Mouse (Mus musculus): Measurements from ENCODE around the gene Cel. TPM values are rescaled to one million over a fixed set of nuclear protein-coding genes. Genes with fewer than 3 reads are reported as not detected.
A peak's percentile ranks its signal among the peaks of the same experiment; 100 is the strongest.

Cel gene
- polyA plus RNA-seq, 1 experiment from 2014 or later = 0.34 TPM

DNA sequence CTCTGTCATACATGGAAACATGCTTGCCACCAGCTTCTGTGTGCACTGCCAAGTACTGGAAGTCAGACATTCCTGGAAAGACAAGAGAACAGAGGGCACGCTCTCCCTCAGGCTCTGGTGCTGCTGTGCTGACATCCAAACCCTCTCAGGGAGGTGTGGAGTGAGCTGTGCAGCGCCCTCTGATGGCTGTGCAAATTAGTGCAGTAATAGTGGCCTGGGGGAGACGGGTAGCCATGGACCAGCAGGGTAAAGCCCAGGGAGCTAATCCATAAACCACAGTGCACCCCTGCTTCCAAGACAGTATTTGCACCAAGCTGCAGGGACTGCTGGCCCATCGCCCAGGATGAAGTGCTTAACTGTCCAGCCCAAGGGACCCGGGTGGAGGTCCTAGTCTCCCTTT lies 14.8 kb upstream of the Cel start:
- Histone ChIP-seq H3K27me3 (no peaks in the 10 kb centered on the region), H3K9ac (no peak overlapping the region), H3K4me2 (no peak overlapping the region), H3K27ac (no peak overlapping the region), H3K4me1 (peaks cover 17% of the 10 kb centered on the region), H3K36me3 (peaks cover 78% of the 10 kb centered on the region), H3K9me3 (replicated peaks) (no peaks in the 10 kb centered on the region), H3K4me3 (replicated peaks) (no peak overlapping the region)
- ATAC-seq (replicated peaks; ENCODE audit: low FRiP score) = no peak
- WGBS = 79% methylated on average over 5 of the region's 5 CpGs

DNA sequence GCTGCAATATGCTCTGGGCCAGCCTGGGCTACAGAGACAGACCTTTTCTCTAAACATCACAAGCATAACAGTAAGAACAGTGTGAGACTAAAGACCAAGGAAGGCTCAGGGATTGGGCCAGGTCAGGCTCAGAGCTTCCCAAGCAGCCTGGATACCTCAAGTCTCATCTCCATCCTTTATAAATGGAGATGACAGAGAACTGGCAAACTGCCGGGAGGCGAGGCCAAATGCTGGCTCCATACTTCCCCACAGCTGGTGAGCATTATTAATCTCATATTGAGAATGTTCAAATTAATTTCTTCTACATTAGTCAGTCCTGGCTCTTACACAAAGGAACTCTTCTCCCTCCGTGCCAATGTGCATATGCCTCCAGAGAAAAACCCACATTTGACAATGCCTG lies 13.6 kb upstream of the Cel start:
- WGBS = 86% methylated on average over 3 of the region's 3 CpGs
- Histone ChIP-seq H3K27me3 (no peaks in the 10 kb centered on the region), H3K4me1 (peaks cover 11% of the 10 kb centered on the region), H3K9ac (no peak overlapping the region), H3K36me3 (peaks cover 90% of the 10 kb centered on the region), H3K4me3 (replicated peaks) (no peak overlapping the region), H3K27ac (no peak overlapping the region), H3K4me2 (no peak overlapping the region), H3K9me3 (replicated peaks) (no peaks in the 10 kb centered on the region)
- no peak for ATAC-seq (replicated peaks; ENCODE audit: low FRiP score)

DNA sequence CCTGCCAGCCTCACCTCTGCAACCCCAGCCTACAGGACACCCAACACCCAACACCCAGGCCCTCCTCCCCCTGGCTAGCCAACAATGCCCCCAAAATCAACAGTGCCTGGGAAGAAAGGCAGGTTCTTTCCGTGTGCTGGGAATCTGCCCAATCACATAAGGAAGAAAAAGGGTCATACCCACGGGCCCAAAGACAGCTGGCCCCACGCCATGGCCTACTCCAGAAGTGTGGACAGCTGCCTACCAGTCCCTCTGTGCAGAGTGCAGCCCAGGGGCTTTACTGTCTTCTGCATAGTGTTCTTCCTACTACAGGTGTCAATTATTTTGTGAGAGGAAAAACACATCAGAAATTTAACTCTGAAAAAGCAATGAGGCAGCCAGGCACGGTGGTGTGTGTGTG lies 12.1 kb upstream of the Cel start:
- Histone ChIP-seq H3K27me3 (no peaks in the 10 kb centered on the region), H3K4me2 (no peak overlapping the region), H3K36me3 (peaks cover 96% of the 10 kb centered on the region), H3K4me3 (replicated peaks) (no peak overlapping the region), H3K27ac (no peak overlapping the region), H3K4me1 (no peaks in the 10 kb centered on the region), H3K9me3 (replicated peaks) (no peaks in the 10 kb centered on the region), H3K9ac (no peak overlapping the region)
- ATAC-seq (replicated peaks; ENCODE audit: low FRiP score) = no peak
- 86% methylated on average over 4 of the region's 4 CpGs for WGBS

- no peak overlapping the region for H3K4me2 ChIP-seq
- no peak overlapping the region for H3K27ac ChIP-seq
- H3K4me1 ChIP-seq = no peaks in the 10 kb centered on the region
- H3K27me3 ChIP-seq = no peaks in the 10 kb centered on the region
- H3K4me3 ChIP-seq (replicated peaks) = no peak overlapping the region
- H3K36me3 ChIP-seq = peaks cover 96% of the 10 kb centered on the region
- 75% methylated on average over 3 of the region's 3 CpGs for WGBS
- H3K9me3 ChIP-seq (replicated peaks) = no peaks in the 10 kb centered on the region
- ATAC-seq (replicated peaks; ENCODE audit: low FRiP score) = no peak
- no peak overlapping the region for H3K9ac ChIP-seq
Measured at GRCm38 (mm10) chr2:28569903-28570302, 6.7 kb upstream of the Cel start.

DNA sequence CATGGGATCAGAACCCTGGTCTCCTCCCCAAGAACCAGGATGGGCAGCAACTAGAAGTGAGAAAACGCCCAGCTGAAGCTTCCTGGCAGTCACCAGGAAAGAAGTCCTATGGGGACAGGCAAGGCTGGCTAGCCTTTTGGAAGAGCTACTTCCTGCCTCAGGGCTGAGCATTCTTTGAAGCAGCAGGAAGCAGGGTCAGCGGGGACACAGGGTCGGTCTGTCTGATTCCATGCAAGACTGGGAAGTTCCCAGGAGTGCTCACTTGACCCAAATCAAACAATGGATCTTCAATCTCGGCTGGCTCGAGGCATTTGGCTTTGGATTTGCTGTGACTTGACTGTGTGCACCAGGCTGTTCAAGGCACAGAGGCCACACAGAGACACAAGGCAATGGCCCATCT lies 3.3 kb upstream of the Cel start:
- Histone ChIP-seq H3K27me3 (no peaks in the 10 kb centered on the region), H3K9me3 (replicated peaks) (no peaks in the 10 kb centered on the region), H3K4me2 (no peak overlapping the region), H3K27ac (no peak overlapping the region), H3K4me1 (no peaks in the 10 kb centered on the region; the same call in 1 of the 2 replicates), H3K4me3 (replicated peaks) (no peak overlapping the region), H3K36me3 (peaks cover 65% of the 10 kb centered on the region), H3K9ac (no peak overlapping the region)
- 55% methylated on average over 5 of the region's 5 CpGs for WGBS
- no peak for ATAC-seq (replicated peaks; ENCODE audit: low FRiP score)

- WGBS = 89% methylated on average over 4 of the region's 4 CpGs
- ATAC-seq (replicated peaks; ENCODE audit: low FRiP score) = no peak
- H3K4me2 ChIP-seq = no peak overlapping the region
Measured at GRCm38 (mm10) chr2:28564380-28564779, 1.2 kb upstream of the Cel start.

DNA sequence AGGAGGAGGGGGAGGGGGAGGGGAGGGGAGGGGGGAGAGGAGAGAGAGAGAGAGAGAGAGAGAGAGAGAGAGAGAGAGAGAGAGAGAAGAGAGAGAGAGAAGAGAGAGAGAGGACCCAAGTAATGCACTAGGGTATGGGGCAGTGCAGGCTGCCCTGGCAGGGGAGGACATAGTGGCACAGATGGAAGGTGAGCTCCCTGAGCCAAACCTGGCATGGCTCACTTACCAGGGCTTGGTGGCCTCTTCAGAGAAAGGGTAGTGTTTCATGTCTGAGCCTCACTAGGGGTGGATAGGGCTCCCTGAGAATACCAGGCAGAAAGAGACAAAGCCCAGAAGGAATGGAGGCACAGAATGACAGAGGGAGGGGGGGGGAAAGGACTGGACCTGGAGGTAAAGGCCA lies 627 bp upstream of the Cel start:
- no peak overlapping the region for H3K9ac ChIP-seq
- H3K36me3 ChIP-seq = peaks cover 38% of the 10 kb centered on the region
- no peaks in the 10 kb centered on the region for H3K27me3 ChIP-seq
- no peak overlapping the region for H3K4me3 ChIP-seq (replicated peaks)
- H3K4me2 ChIP-seq = no peak overlapping the region
- H3K9me3 ChIP-seq (replicated peaks) = no peaks in the 10 kb centered on the region
- no peak overlapping the region for H3K27ac ChIP-seq
- ATAC-seq (replicated peaks; ENCODE audit: low FRiP score) = no peak
- no peaks in the 10 kb centered on the region; the same call in 1 of the 2 replicates for H3K4me1 ChIP-seq

More at GRCm38 (mm10) chr2:28564380-28564779, 1.2 kb upstream of the Cel start:
- no peak overlapping the region for H3K27ac ChIP-seq
- no peak overlapping the region for H3K4me3 ChIP-seq (replicated peaks)
- no peak overlapping the region for H3K9ac ChIP-seq
- H3K4me1 ChIP-seq = no peaks in the 10 kb centered on the region; the same call in 1 of the 2 replicates
- H3K36me3 ChIP-seq = peaks cover 44% of the 10 kb centered on the region
- no peaks in the 10 kb centered on the region for H3K27me3 ChIP-seq
- no peaks in the 10 kb centered on the region for H3K9me3 ChIP-seq (replicated peaks)

DNA sequence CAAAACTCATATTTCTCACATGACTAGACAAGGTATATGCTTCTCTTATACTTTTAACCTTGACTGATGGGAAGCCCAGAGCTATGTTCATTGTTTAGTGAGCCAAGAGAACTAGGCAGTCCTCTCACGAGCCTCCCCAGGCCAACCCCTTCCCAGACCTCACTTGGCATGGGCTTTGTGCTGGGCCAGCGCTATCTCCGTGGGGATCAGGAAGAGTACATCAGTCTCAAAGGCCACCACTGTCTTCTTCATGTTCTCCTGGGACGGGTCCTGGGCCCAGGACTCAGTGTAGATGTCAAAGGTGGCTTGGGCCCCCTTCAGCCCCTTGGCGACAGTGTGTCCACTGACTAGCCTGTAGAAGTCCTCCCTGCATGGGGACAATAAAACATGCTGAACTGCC lies 5.8 kb downstream of the Cel start:
- no peak overlapping the region for H3K4me2 ChIP-seq
- H3K36me3 ChIP-seq = peaks cover 18% of the 10 kb centered on the region
- ATAC-seq (replicated peaks; ENCODE audit: low FRiP score) = no peak

DNA sequence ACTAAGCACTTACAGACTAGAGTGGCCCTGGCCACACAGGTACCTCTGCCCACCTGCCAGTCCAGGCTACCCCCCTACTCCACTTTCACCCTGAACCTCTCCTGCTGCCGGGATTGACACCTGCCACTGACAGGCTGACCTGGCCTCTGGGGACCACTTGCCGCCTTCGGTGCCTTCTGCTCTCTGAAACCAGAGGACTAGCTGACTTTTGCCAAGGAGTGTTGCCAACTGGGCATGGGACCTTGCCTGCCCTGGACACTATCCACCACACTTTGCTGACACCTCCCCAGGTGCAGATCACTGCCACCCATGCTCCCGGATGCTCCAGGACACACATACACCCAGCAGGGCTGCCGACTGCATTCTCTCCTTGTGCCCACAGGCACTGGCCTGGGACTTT lies 10.9 kb downstream of the Cel start:
- no peak overlapping the region for H3K9ac ChIP-seq
- no peaks in the 10 kb centered on the region for H3K27me3 ChIP-seq
- H3K9me3 ChIP-seq (replicated peaks) = no peaks in the 10 kb centered on the region
- ATAC-seq (replicated peaks; ENCODE audit: low FRiP score) = no peak
- H3K36me3 ChIP-seq = peaks cover 63% of the 10 kb centered on the region
- 93% methylated on average over 5 of the region's 5 CpGs for WGBS
- H3K4me1 ChIP-seq = peaks cover 5% of the 10 kb centered on the region; the same call in 1 of the 2 replicates
- H3K27ac ChIP-seq = no peak overlapping the region
- H3K4me3 ChIP-seq (replicated peaks) = no peak overlapping the region
- H3K4me2 ChIP-seq = no peak overlapping the region

More for the DNA sequence above, 5.8 kb downstream of the Cel start:
- no peak overlapping the region for H3K9ac ChIP-seq
- no peak overlapping the region for H3K4me3 ChIP-seq (replicated peaks)
- H3K27ac ChIP-seq = no peak overlapping the region
- 83% methylated on average over 5 of the region's 5 CpGs for WGBS
- H3K27me3 ChIP-seq = no peaks in the 10 kb centered on the region
- no peaks in the 10 kb centered on the region for H3K9me3 ChIP-seq (replicated peaks)
- no peaks in the 10 kb centered on the region for H3K4me1 ChIP-seq

DNA sequence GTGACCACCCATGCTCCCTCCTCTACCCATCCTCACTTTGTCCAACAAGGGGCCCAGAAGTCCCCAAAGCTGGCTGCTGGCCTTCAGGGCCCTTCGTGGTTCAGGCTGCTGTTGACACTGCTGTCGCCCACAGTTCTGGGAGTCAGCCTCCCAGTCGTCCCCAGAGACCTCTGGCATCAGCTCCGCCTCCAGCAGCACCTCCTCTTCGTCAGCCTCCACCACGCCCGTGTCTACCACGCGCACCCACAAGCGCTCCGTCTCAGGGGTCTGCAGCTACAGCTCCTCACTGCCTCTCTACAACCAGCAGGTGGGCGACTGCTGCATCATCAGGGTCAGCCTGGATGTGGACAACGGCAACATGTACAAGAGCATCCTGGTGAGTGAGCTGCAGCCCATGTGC lies 14.0 kb downstream of the Cel start:
- Histone ChIP-seq H3K27me3 (no peaks in the 10 kb centered on the region), H3K9me3 (replicated peaks) (no peaks in the 10 kb centered on the region), H3K27ac (no peak overlapping the region), H3K9ac (no peak overlapping the region), H3K4me1 (peaks cover 7% of the 10 kb centered on the region; the same call in 1 of the 2 replicates), H3K4me3 (replicated peaks) (no peak overlapping the region), H3K36me3 (peaks cover 90% of the 10 kb centered on the region), H3K4me2 (no peak overlapping the region)
- no peak for ATAC-seq (replicated peaks; ENCODE audit: low FRiP score)
- WGBS = 89% methylated on average over 13 of the region's 13 CpGs

- peaks cover 90% of the 10 kb centered on the region for H3K36me3 ChIP-seq
- H3K4me1 ChIP-seq = peaks cover 7% of the 10 kb centered on the region; the same call in 1 of the 2 replicates
- peak; percentile 33 for ATAC-seq (replicated peaks; ENCODE audit: low FRiP score)
- H3K9me3 ChIP-seq (replicated peaks) = no peaks in the 10 kb centered on the region
- H3K4me2 ChIP-seq = no peak overlapping the region
- WGBS = 48% methylated on average over 11 of the region's 11 CpGs
- 0 out of 2 replicates have a peak overlapping the region, but pooled peaks have one; percentile 4 for H3K27ac ChIP-seq
- H3K9ac ChIP-seq = no peak overlapping the region
- no peaks in the 10 kb centered on the region for H3K27me3 ChIP-seq
- no peak overlapping the region for H3K4me3 ChIP-seq (replicated peaks)
Measured at GRCm38 (mm10) chr2:28547237-28548172, 15.7 kb downstream of the Cel start.

DNA sequence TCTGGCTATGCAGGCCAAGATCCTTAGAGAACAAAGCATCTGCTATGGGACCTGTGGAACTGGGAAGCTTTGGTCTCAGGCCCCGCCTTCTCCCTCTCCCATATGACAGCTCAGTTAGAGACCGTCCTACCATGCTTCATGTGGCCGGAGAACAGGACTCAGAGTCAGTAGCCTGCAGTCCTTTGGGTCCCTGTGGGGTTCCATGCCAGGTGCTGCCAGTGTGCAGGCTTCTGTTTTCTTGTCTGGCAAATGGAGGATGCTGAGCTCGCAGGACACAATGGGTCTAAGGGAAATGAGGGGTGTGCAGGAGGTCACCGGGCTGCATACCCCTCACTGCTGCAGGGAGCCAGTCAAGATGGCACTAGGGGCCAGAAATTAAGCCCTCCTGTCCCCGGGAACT lies 16.6 kb downstream of the Cel start:
- H3K9ac ChIP-seq = no peak overlapping the region

More for the DNA sequence above, 16.6 kb downstream of the Cel start:
- peaks cover 6% of the 10 kb centered on the region; the same call in 1 of the 2 replicates for H3K4me1 ChIP-seq
- H3K4me2 ChIP-seq = no peak overlapping the region
- H3K27me3 ChIP-seq = no peaks in the 10 kb centered on the region
- ATAC-seq (replicated peaks; ENCODE audit: low FRiP score) = no peak
- H3K9me3 ChIP-seq (replicated peaks) = no peaks in the 10 kb centered on the region
- no peak overlapping the region for H3K27ac ChIP-seq
- 82% methylated on average over 6 of the region's 6 CpGs for WGBS
- H3K4me3 ChIP-seq (replicated peaks) = no peak overlapping the region
- peaks cover 90% of the 10 kb centered on the region for H3K36me3 ChIP-seq
